ENCODE assay signal across 9 mouse cellular contexts in the genomic region with DNA sequence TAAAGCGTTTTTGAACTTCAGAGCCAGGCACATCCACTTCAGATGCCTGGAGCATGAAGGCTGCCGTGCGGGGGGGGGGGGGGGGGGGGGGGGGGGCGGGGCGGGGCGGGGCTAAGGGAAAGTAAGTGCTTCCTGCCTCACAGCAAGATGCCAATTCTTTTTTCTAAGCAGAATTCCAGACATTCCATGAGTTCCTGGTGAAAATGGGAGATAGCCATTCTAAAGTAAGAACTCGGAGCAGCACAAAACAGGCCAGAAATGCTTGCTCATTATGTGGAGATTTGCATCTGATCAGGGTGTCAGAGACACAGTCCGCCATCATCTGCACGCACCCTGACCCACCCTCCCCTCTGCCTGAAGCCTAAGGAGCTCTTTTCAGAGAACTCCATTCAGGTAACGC.
DNase-seq lines count a peak whose midpoint lies in the region; ATAC-seq and TF ChIP-seq lines count a peak whose summit lies in the region.
"Had no signal": no experiment of that assay in that cellular context is flagged by ENCODE, and none has a peak within 500 bp of the region (broad histone marks: within the 10 kb centered on the region; RNA-seq: fewer than 3 reads in every experiment).

No protein-coding gene starts in this region.

- H3K4me1 ChIP-seq in heart, embryonic 12.5 days (replicated peaks): 0 out of 2 replicates have a peak, but pooled peaks cover 3% of the 10 kb centered on the region
- H3K4me1 ChIP-seq in hindbrain, embryonic 11.5 days (replicated peaks; ENCODE audit: control insufficient read depth, insufficient read depth, low read length): no peaks in the 10 kb centered on the region
- H3K4me1 ChIP-seq in limb, embryonic 14.5 days (ENCODE audit: control insufficient read depth, insufficient read depth, low read length): peaks cover 14% of the 10 kb centered on the region
- no peaks in the 10 kb centered on the region for H3K4me1 ChIP-seq in stomach, embryonic 14.5 days (ENCODE audit: control insufficient read depth, insufficient read depth, low read length)

- peak overlapping the region; percentile 66 for H3K27ac ChIP-seq in heart, embryonic 12.5 days (ENCODE audit: poor library complexity, severe bottlenecking)
- no peak overlapping the region for H3K27ac ChIP-seq in hindbrain, embryonic 11.5 days (ENCODE audit: low read depth, low read length)
- H3K27ac ChIP-seq in limb, embryonic 14.5 days (replicated peaks; ENCODE audit: low read depth, low read length): peak overlapping the region; percentile 74
- no peak overlapping the region; the same call in 1 of the 2 replicates for H3K27ac ChIP-seq in stomach, embryonic 14.5 days (ENCODE audit: low read length)

- ATAC-seq in heart, embryonic 12.5 days (ENCODE audit: insufficient number of reproducible peaks, low FRiP score): no peak
- ATAC-seq in hindbrain, embryonic 11.5 days (ENCODE audit: low FRiP score): 0 out of 2 replicates have a peak, but pooled peaks have one; percentile 40
- ATAC-seq in limb, embryonic 14.5 days (ENCODE audit: low FRiP score, low read depth): no peak; the same call in 1 of the 2 replicates
- no peak for ATAC-seq in stomach, embryonic 14.5 days (ENCODE audit: insufficient number of reproducible peaks, insufficient read depth, low FRiP score, low read depth)

- H3K4me2 ChIP-seq in heart, embryonic 12.5 days: peak overlapping the region; percentile 66
- H3K4me2 ChIP-seq in hindbrain, embryonic 11.5 days (replicated peaks; ENCODE audit: low read depth, low read length): peak overlapping the region; percentile 25
- peak overlapping the region; percentile 37 for H3K4me2 ChIP-seq in limb, embryonic 14.5 days (replicated peaks; ENCODE audit: low read depth, low read length, severe bottlenecking)
- peak overlapping the region; percentile 38; the same call in 1 of the 2 replicates for H3K4me2 ChIP-seq in stomach, embryonic 14.5 days (replicated peaks; ENCODE audit: low read depth, low read length)

- WGBS in heart, embryonic 12.5 days: 7% methylated on average over 6 of the region's 10 CpGs
- 2% methylated on average over 8 of the region's 10 CpGs for WGBS in hindbrain, embryonic 11.5 days
- WGBS in limb, embryonic 14.5 days: 3% methylated on average over 5 of the region's 10 CpGs
- 6% methylated on average over 8 of the region's 10 CpGs for WGBS in stomach, embryonic 14.5 days

- no peak overlapping the region for H3K9ac ChIP-seq in heart, embryonic 12.5 days
- no peak overlapping the region for H3K9ac ChIP-seq in hindbrain, embryonic 11.5 days (ENCODE audit: low read depth, low read length)
- no peak overlapping the region; the same call in 1 of the 2 replicates for H3K9ac ChIP-seq in limb, embryonic 14.5 days (ENCODE audit: low read depth, low read length, severe bottlenecking)
- no peak overlapping the region for H3K9ac ChIP-seq in stomach, embryonic 14.5 days (replicated peaks; ENCODE audit: low read depth, low read length)

- TF ChIP-seq POLR2A in limb, embryonic 14.5 days (IDR thresholded peaks at IDR 0.05; ENCODE audit: borderline replicate concordance, extremely low read depth, insufficient read depth, insufficient read length): no peak

- no peaks in the 10 kb centered on the region for H3K36me3 ChIP-seq in heart, embryonic 12.5 days
- no peaks in the 10 kb centered on the region for H3K36me3 ChIP-seq in hindbrain, embryonic 11.5 days (ENCODE audit: control insufficient read depth, insufficient read depth, low read length)
- no peaks in the 10 kb centered on the region for H3K36me3 ChIP-seq in limb, embryonic 14.5 days (ENCODE audit: control insufficient read depth, insufficient read depth, low read length)
- no peaks in the 10 kb centered on the region for H3K36me3 ChIP-seq in stomach, embryonic 14.5 days (ENCODE audit: control insufficient read depth, insufficient read depth, low read length)

- H3K9me3 ChIP-seq in heart, embryonic 12.5 days (replicated peaks): no peaks in the 10 kb centered on the region
- H3K9me3 ChIP-seq in hindbrain, embryonic 11.5 days (ENCODE audit: control insufficient read depth, low read length): no peaks in the 10 kb centered on the region
- 0 out of 2 replicates have a peak, but pooled peaks cover 7% of the 10 kb centered on the region for H3K9me3 ChIP-seq in limb, embryonic 14.5 days (ENCODE audit: control insufficient read depth, low read length)
- no peaks in the 10 kb centered on the region for H3K9me3 ChIP-seq in stomach, embryonic 14.5 days (ENCODE audit: control insufficient read depth, low read depth, low read length)

- H3K27me3 ChIP-seq in heart, embryonic 12.5 days (replicated peaks): no peaks in the 10 kb centered on the region
- H3K27me3 ChIP-seq in hindbrain, embryonic 11.5 days (ENCODE audit: control insufficient read depth, insufficient read depth, low read length): no peaks in the 10 kb centered on the region
- H3K27me3 ChIP-seq in limb, embryonic 14.5 days (ENCODE audit: control insufficient read depth, insufficient read depth, low read length): no peaks in the 10 kb centered on the region
- no peaks in the 10 kb centered on the region for H3K27me3 ChIP-seq in stomach, embryonic 14.5 days (ENCODE audit: control insufficient read depth, insufficient read depth, low read length)

- peak overlapping the region; percentile 39 for H3K4me3 ChIP-seq in heart, embryonic 12.5 days
- H3K4me3 ChIP-seq in hindbrain, embryonic 11.5 days (ENCODE audit: low read depth, low read length): peak overlapping the region; percentile 12; the same call in 1 of the 2 replicates
- no peak overlapping the region for H3K4me3 ChIP-seq in limb, embryonic 14.5 days (replicated peaks; ENCODE audit: low read length)
- H3K4me3 ChIP-seq in stomach, embryonic 14.5 days (ENCODE audit: low read depth, low read length): no peak overlapping the region

- DNase-seq in heart, adult 9 months (ENCODE audit: low spot score in 2 of 2): no peak
- DNase-seq in hindbrain, embryonic 11.5 days (ENCODE audit: low spot score): peak; percentile 27
- DNase-seq in limb, embryonic 14.5 days (ENCODE audit: low spot score): no peak
- no peak for DNase-seq in right cerebral cortex, postnatal 14 days
- DNase-seq in cerebellum, adult 11 months: no peak
- DNase-seq in right cerebral cortex, postnatal 36 days (ENCODE audit: low spot score in 2 of 2): no peak
- DNase-seq: thymus, postnatal 36 days had no signal

Comparison
In these comparisons a context has a peak if more than half of its experiments do, and no peak if none do; other contexts are left out.
1. H3K27ac ChIP-seq: peak in heart, embryonic 12.5 days (single experiment) and limb, embryonic 14.5 days (single experiment); none in hindbrain, embryonic 11.5 days (single experiment) and stomach, embryonic 14.5 days (single experiment).
2. H3K4me3 ChIP-seq: peak in heart, embryonic 12.5 days (single experiment) and hindbrain, embryonic 11.5 days (single experiment); none in limb, embryonic 14.5 days (single experiment) and stomach, embryonic 14.5 days (single experiment).
3. Peak in every context shown above with its lines, with median percentiles within 50 percentile points of each other: H3K4me2 ChIP-seq.